Mouse (Mus musculus) embryo, embryonic 9.5 days (tissue): ENCODE data around the gene Cope.

Experiments used
- DNase-seq: peaks from one replicate; pipeline ENCODE4 v3.0.0-alpha.2; 2017; ENCODE audit errors: extremely low spot score

Gene Cope

DNA sequence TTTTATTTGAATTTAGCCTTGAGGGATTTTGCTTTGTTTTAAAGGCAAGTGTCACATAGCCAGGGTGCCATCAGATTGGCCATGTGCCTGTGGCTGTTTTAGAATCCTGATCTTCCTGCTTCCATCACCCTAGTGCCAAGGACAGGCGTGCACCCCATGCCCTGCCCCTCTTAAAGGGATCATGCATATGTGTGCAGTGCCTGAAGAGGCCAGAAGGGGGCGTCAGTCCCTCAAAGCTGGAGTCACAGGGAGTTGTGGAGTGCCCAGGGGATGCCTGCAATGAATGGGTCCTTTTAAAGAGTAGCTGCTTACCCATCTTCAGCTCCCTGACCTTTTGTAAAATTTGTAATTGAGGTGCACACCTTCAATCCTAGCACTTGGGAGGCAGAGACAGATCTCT, 7.0 kb downstream of the Cope start:
- DNase-seq = no peak

DNA sequence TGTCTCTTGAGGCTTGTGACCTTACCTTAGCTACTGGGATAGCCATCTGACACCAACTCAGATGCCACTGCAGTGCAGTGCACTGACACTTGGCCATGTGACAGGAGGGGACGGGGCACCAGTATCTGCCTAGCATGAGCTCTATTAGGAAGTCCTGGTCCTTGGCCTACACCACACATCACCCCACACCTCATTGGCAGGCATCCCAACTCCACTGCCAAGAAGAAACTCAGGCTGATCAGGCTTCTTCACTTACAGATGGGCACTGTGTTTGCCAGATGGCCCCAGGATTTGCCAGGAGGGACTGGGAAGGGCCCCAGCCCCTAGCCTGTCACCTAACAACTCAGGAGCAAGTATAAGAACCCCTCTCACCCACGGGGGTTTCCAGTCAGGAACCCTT, 11.1 kb downstream of the Cope start:
- DNase-seq = no peak

- DNase-seq = peak; percentile 69
Observed at GRCm38 (mm10) chr8:70315624-70316510, 13.5 kb downstream of the Cope start, which contains the start of gene Cers1. Cers1 (plus strand) TSS chr8:70315775.

GRCm38 (mm10) chr8:70316511-70317504, 14.5 kb downstream of the Cope start:
- DNase-seq = peak; percentile 66

- no peak for DNase-seq
Observed at GRCm38 (mm10) chr8:70317872-70318271, 15.6 kb downstream of the Cope start.

DNA sequence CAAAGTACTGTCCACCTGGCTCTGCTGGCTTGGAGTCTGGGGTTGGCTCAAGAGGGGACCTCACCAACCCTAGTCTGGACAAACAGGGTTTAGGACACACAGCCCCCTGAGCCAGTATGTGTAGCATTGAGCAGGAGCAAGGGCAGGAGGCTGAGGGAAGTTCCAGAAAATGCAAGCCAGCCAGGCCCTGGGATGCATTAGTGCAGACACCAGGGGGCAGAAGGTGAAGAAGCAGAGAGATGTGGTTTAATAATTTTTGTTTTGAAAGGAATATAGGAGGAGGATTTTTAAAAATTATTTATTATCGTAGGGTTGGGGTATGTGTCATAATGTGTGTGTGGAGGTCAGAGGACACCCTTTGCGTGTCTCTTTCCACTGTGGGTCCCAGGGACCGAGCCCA, 21.4 kb downstream of the Cope start:
- no peak for DNase-seq

DNA sequence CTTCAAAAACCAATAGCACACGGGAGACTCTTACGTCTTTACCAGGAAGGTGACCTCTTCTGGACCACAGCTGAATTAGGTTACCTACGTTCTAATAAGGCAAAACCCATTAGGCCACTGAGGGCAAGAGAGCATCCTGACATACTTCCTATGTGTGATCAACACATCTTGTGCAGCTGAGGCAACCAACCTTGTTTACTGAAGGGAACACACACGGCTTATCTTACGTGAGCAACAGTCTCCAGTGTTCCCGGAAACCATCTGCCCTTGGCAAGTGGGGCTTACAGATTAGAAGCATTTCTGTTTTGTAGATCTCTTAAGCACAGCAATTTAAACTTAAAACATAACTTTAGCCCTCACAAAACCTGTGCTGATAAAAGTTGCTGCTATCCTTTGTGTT, 25.2 kb downstream of the Cope start:
- no peak for DNase-seq

DNA sequence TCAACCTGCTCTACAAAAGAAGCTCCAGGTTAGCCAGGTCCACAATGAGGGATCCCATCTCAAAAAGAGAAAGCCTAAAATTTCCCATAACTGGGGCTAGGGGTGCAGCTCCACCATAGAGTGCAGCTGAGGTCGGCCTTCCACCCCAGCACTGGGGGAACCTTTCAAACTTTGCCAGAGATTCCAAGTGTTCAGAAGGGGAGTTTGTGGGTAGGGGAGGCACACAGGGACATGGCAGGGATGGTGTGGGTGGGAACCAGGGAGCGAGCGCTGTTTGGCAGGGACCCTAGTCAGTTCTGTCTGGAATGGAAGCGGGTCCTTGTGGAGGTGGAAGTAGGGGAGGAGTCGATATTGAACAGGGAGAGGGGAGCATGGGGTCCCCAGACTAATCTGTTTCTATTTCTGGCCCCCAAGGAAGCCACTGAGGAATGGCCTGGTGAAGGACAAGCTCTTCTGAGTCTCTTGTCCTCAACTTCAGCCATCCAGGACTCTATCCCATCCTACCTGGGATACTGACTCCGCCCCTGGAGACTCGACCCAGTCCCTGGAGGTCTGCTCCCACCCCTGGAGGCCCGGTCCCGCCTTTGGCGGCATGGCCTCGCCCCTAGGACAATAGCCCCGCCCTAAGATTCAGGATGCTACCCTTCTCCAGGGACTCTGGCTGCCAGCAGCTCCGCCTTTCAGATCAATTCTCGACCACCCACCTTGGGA, 27.0 kb downstream of the Cope start, which contains the start of gene Gdf1:
TSS of gene Gdf1 (plus strand) at position 694 of the 711 bp plus-strand sequence.
- DNase-seq = peak; percentile 77

- DNase-seq = peak; percentile 83
Observed at GRCm38 (mm10) chr8:70329835-70330740, 27.8 kb downstream of the Cope start.

GRCm38 (mm10) chr8:70330741-70331364, 28.5 kb downstream of the Cope start:
- DNase-seq = no peak

DNA sequence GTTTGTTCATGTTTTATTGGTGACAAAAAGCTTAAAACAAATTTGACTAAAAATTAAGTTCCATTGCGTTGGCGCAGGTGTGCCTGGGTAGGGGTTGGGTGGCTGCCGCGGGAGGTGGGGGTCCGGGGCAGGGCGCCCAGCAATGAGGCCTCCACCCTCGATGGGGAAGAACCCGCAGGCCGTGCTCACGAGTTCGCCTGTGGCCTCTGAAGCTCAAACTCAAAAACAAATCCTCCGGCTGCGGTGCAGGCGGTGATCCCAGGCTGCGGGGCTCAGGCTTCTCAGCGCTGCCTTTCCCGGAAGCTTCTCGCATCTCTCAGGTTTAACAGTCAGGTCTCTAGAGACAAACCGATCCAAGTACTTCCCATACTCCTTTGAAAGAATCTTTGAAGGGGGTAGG, 29.2 kb downstream of the Cope start:
- no peak for DNase-seq

- peak; percentile 80 for DNase-seq
Observed at GRCm38 (mm10) chr8:70332070-70332877, 30.0 kb downstream of the Cope start.

DNA sequence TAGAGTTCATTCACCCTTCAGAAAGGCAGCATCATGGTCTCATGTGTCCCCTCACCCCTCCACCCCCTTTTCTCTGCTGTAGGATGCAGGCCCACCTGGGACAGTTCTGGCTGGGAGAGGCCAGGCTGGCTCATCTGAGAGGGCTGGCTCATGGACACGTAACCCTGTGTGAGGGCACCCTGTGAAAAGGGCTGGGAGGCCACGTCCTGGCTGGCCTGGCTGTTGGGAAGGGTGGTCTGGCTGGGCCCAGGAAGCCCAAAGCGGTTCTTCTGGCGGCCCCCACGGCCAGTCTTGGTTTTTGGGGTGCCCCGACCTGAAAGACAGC, 30.5 kb downstream of the Cope start:
- no peak for DNase-seq

- no peak for DNase-seq
Observed at GRCm38 (mm10) chr8:70338931-70339330, 36.6 kb downstream of the Cope start.

DNA sequence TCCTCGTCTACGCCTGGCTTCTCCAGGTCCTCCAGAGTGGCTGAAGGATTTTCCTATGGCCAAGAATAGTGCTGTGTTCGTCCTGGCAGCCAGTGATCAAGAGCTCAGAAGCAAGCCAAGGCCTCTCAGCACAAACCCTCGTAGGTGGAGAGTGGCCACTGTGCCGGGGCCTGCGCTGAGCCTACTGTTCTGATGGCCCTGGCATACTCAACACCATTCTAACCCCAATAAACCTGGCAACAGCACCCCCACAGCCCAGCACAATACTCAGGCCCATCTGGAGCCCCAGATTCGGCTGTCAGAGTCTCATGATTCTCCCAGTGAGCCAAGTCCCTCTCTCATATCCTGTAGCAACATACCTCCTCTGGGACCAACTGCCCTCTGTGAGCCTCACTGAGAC, 38.3 kb downstream of the Cope start:
- DNase-seq = no peak

DNA sequence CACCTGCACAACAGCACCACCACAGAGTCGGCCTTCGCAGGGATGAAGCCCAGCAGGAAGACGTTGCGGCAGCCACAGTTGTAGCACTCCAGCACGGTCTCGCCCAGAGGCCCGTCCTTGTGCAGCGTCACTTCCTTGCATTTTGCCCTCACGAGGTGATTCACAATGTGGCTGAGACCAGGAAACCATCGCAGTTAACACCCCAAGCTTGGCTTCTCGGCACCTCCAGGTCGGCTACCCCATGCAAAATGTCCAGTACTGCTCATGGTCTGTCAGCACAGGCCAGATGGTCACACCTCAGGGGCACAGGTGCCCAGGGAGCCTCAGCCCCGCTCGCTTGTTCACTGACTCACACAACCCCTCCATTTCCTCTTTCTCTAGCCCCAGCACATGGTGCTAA, 39.7 kb downstream of the Cope start:
- no peak for DNase-seq

- no peak for DNase-seq
Observed at GRCm38 (mm10) chr8:70343076-70343475, 40.8 kb downstream of the Cope start.

- DNase-seq = peak; percentile 49
Observed at GRCm38 (mm10) chr8:70343696-70344095, 41.4 kb downstream of the Cope start.

- DNase-seq = no peak
Observed at GRCm38 (mm10) chr8:70344279-70344678, 42.0 kb downstream of the Cope start.
